Mouse (Mus musculus) splenic B cell, adult 2 months (primary cell): ENCODE measurements at regions not wholly inside any gene's neighbourhood (a gene's known extent, or its start where the extent isn't known, plus 50 kb on each side); places are given as distances from the start of the nearest gene placed in this dataset.

ENCODE experiments used
- DNase-seq: peaks from one replicate; pipeline ENCODE4 v3.0.0-alpha.2; 2011; ENCODE audit warnings: low read depth, low spot score
- H3K27me3 ChIP-seq: 2 replicates; pipeline ENCODE4 v1.6.1; 2012; ENCODE audit warnings: mild to moderate bottlenecking, low read length, moderate library complexity, mixed read lengths; ENCODE audit not compliant: control insufficient read depth, poor library complexity, insufficient read depth, severe bottlenecking
- H3K36me3 ChIP-seq: 2 replicates; pipeline ENCODE4 v1.6.1; 2012; ENCODE audit warnings: mild to moderate bottlenecking, low read length, moderate library complexity, mixed read lengths; ENCODE audit not compliant: control insufficient read depth, poor library complexity, insufficient read depth, severe bottlenecking

DNA sequence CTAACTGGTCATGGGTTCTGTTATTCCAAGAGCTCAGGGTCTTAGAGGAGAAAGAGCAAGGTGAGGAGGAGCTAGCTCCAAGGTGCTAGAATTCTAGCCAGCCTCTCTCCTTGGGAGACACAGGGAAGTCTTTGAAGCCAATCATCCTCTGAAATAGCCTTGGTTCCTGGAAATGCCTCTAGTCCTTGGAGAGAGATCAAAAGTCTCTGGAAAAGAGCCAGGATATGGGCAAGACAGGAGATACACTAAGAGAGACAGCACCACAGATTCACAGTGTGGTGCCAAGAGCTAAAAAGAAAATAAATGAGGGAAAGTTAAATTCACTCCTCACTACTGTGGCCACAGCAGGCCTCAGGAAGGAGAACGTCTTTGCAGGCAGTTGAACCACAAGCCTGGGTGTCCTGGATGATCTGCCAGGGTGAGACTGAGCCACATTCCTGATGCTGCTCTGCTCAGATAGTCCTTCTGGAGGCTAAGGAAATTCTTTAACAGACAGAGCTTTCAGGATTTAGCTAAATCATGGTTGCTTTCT lies 589.6 kb downstream of the Insc start:
- H3K36me3 ChIP-seq, result no peaks in the 10 kb centered on the region
- DNase-seq, result no peak
- no peaks in the 10 kb centered on the region for H3K27me3 ChIP-seq

DNA sequence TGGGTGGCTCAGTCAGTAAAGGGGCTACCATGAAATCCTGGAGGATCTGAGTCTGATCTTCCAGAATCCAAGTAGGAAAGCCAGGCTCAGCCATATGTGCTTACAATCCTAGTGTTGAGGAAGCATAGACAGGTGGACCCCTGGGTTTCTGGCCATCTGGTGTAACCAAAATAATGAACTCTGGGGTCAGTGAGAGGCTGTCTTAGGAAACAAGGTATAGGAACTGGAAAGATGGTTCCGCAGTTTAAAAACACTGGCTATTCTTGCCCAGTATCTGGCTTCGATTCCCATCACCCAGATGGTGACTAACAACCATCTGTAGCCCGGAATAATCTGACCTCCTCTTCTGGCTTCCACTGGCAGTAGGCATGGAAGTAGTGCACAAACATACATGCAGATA lies 591.6 kb downstream of the Insc start:
- no peaks in the 10 kb centered on the region for H3K27me3 ChIP-seq
- DNase-seq, result no peak

GRCm38 (mm10) chr7:115340155-115340554 lies 596.7 kb downstream of the Insc start:
- Histone ChIP-seq H3K36me3 (no peaks in the 10 kb centered on the region), H3K27me3 (no peaks in the 10 kb centered on the region)
- DNase-seq, result no peak

More for the DNA sequence above, 591.6 kb downstream of the Insc start:
- no peaks in the 10 kb centered on the region for H3K36me3 ChIP-seq

- Histone ChIP-seq H3K27me3 (no peaks in the 10 kb centered on the region), H3K36me3 (no peaks in the 10 kb centered on the region)
- no peak for DNase-seq
Observed at GRCm38 (mm10) chr7:115341007-115341406, 597.5 kb downstream of the Insc start.

DNA sequence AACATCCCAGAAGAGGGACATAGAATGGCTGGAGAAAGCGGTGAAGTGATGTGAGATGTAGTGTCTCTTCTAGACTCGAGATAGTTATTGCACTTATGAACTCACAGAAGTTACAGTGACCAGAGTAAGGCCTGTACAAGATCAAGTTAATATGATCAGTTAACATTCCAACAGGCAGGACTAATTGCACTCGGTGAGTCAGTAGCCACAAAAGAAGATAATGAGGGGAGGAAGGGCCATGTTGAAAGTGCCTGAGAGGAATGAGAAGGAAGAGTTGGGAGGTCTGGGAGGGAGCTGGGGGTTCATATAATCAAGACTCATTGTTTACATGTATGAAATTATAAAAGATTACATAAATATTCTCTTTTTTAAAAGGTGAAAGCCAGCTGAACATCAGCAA lies 602.3 kb downstream of the Insc start:
- no peak for DNase-seq

DNA sequence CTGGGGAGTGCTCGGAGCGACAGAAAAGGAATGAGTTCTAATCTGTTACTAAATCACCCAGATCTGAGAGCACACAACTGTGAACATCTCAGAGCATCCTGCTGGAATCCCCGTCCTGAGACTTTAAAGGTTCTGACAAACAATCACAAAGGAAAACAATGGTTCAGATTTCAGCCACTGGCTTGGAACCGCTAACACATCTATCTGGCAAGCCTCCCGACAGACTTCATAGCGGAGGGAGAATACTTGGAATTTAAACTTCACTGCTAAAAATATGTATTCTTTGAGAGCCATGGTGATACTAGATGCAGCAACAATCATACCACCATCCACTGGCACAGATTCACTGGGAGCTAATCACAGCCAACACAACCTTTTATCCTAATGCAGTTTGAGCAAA lies 615.2 kb downstream of the Insc start:
- Histone ChIP-seq H3K27me3 (no peaks in the 10 kb centered on the region), H3K36me3 (no peaks in the 10 kb centered on the region)
- no peak for DNase-seq

More for the DNA sequence above, 602.3 kb downstream of the Insc start:
- no peaks in the 10 kb centered on the region for H3K36me3 ChIP-seq
- H3K27me3 ChIP-seq, result no peaks in the 10 kb centered on the region

GRCm38 (mm10) chr7:115360142-115360541 lies 616.6 kb downstream of the Insc start:
- DNase-seq, result no peak
- Histone ChIP-seq H3K27me3 (no peaks in the 10 kb centered on the region), H3K36me3 (no peaks in the 10 kb centered on the region)

GRCm38 (mm10) chr7:115362117-115362516 lies 618.6 kb downstream of the Insc start:
- Histone ChIP-seq H3K27me3 (no peaks in the 10 kb centered on the region), H3K36me3 (no peaks in the 10 kb centered on the region)
- no peak for DNase-seq

DNA sequence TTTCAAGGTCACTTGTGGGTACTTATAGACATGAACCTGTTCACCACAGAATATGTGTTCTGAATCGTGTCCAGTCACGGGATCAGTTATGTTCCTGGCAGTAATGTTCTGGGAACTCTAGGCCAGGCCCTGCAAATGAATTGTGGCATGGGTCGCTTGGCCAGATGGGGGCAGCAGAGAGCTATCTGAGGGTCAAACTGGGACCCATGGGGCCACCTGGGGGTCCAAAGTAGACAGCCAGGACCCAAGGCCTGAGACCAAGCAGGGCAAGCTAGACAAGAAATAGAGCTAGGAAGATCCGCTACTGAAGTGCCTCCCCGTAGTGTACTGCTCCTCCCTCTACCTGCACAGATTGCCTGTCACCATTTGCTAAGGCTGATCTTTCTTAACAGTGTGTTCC lies 623.4 kb downstream of the Insc start:
- peak; percentile 11 for DNase-seq
- no peaks in the 10 kb centered on the region for H3K27me3 ChIP-seq
- no peaks in the 10 kb centered on the region for H3K36me3 ChIP-seq

GRCm38 (mm10) chr7:115371143-115371542 lies 627.6 kb downstream of the Insc start:
- DNase-seq, result no peak
- H3K27me3 ChIP-seq, result no peaks in the 10 kb centered on the region
- no peaks in the 10 kb centered on the region for H3K36me3 ChIP-seq

DNA sequence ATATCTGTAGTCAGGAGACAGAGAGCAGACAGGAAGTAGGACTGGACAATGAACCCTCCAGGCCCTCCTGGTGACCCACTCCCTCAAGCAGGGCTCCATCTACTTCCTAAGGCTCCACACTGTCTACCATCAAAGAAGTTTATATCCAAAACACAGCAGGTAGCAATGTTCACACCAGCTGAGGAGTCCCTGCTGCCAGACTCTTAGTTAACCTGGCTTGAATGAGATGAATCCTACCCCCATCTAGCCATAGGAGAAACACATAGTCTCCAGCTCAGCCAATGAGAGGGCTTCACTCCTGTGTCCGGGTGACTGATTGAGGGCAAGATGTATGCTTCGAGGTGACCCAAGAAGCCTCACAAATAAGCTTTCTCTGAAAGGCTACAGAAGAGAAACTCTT lies 629.4 kb downstream of the Insc start:
- Histone ChIP-seq H3K27me3 (no peaks in the 10 kb centered on the region), H3K36me3 (no peaks in the 10 kb centered on the region)
- DNase-seq, result no peak

DNA sequence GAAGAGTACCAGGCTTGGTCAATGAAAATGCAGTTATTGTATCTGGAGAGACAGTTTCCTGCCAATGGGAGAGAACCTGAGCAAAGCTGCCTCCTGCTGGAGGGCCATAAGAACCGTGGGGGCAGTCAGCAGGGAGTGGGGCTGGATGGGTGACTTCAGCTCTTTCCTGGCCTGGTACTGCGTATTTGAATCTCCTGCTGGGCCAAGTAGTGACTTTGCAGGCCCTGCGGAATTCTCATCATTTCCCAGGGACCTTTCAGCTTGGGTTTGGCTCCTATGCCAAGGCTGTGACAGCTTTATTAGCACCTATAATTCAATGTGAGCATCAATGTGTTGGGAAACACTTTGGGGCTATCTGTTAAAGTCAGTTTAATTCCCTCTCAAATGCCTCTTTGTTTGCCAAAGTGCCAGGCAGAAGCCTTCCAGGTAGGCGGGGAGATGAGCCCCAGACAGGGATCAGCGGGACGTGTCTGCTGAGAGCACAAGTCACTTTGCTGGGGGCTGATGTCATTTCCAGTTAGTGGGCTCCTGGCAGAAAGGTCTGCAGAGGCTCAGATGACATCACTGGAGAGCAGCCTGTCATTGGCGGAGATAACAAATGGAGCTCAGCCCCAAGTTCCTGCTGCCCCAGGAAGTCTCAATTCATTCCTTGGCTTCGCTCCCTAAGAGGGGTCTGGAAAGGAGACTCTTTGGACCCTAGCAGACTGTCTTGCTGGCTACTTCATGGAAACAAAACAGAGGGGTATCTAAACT lies 630.5 kb downstream of the Insc start:
- Histone ChIP-seq H3K27me3 (no peaks in the 10 kb centered on the region), H3K36me3 (no peaks in the 10 kb centered on the region)
- DNase-seq, result no peak

- DNase-seq, result no peak
- no peaks in the 10 kb centered on the region for H3K36me3 ChIP-seq
- no peaks in the 10 kb centered on the region for H3K27me3 ChIP-seq
Observed at GRCm38 (mm10) chr7:115376067-115376466, 632.6 kb downstream of the Insc start.

GRCm38 (mm10) chr7:115378836-115379235 lies 635.3 kb downstream of the Insc start:
- H3K36me3 ChIP-seq, result no peaks in the 10 kb centered on the region
- no peak for DNase-seq

DNA sequence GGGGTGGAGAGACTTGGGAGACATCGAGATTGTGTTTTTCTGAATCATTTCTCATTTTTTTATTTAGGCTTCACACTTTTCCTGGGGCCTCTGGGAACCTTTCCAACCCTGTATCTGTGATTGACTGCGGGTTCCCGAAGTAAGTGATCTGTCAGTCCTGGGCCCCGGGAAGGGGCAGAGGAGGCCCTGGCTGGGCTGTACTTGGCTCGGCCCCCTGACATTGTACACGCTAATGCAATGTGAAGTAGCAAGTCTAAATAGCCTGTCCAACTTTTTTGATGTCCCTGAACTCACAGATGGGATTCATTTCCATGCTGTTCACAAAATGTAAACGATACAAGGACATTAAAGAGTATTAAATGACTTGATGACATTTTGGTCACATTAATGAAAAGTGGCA lies 636.1 kb downstream of the Insc start:
- DNase-seq, result no peak
- no peaks in the 10 kb centered on the region for H3K36me3 ChIP-seq
- no peaks in the 10 kb centered on the region for H3K27me3 ChIP-seq

More at GRCm38 (mm10) chr7:115378836-115379235, 635.3 kb downstream of the Insc start:
- no peaks in the 10 kb centered on the region for H3K27me3 ChIP-seq
